Mouse (Mus musculus) WW6 (cell line): ENCODE measurements at regions not wholly inside any gene's neighbourhood (a gene's known extent, or its start where the extent isn't known, plus 50 kb on each side); places are given as distances from the start of the nearest gene placed in this dataset.

Experiments
- DNase-seq: peaks from one replicate; pipeline ENCODE4 v3.0.0-alpha.2; 2013; ENCODE audit warnings: low read depth, low spot score

DNA sequence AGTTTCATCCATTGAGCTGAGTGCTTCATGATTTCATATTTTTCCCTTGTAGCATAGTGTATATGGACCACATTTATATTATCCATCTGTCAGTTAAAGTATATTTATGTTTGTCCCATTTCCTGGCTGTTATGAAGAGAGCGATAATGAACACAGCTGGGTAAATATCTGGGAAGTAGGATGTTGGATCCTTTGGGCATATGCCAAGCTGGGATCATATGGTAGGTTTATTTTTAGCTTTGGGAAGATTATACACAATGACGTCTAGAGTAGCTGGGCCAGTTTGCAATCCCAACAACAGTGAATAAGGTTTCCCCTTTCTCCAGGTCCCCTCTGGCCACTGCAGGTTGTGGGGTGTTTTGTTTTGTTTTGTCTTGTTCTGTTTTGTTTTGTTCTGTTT lies 164.5 kb downstream of the Gm765 start:
- DNase-seq = no peak

DNA sequence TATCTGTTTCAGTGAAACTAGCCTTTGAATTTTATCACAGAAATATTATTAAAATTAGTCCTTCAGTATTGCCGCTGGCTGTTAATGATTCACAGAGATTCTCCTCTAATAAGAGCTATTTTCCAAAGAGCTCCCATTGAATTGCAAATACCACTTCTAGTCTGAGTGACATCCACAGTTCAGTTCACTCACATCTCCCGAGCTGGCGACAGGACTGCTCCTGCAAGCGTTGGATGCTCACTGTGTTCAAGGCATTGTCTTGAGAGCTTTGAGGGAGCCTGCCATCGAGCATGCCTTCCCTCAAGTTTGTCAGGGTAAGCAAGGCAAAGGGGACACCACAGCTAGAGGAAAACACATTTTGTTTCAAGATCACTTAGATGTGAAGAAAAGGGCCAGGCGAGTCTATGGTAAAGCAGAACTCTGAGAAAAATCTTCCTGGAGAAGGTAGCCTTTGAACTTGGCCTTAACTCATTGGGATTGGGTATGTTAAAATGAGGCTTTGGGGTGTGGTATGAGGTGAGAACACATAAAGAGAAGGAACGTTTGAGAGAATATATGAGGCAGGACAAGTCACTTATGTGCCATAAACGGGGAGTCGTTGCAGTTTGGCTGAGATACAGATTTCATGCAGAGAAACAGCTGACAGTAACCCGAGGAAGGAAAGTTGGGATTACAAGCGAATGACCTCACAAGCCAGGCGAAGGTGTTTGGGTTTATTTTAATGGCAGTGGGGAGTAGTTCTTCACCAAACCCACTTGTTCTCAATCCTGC lies 193.3 kb downstream of the Gm765 start:
- no peak for DNase-seq

DNA sequence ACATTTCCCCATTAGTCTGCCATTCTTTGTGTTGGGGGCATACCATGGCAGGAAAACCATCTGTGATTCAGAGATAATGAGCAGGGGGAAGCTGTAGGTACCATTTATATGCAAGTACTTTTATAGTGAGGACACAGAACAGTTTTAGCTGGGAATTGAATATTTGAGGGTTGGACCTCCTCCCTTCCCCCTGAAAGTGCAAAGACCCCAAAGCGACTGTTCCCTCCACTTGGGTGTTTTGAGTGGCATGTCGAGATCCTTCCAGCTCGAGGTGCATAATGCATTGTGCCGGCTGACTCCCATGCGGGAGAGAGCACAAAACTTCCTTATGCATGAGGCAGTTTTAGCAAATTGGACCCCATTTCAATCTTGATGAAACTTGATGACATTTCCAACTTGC lies 194.7 kb downstream of the Gm765 start:
- no peak for DNase-seq

DNA sequence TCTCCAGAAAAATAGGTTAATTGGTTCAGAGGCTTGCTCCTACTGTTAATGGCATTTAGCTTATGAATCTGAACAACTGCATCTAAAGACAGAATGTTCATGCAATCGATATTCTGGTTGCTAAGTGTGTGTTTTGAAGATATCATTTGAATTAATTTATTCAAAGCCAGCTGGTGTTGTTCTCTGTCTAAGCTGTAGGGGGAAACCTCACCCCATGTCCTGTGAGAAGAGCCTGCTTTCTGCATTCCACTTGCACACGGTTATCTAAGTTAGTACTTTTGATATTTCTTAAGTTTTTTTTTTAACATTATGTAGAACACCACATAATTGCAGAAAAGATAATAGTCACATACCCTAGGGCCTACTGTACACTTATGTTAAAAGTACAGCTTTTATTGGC lies 209.6 kb downstream of the Gm765 start:
- no peak for DNase-seq

DNA sequence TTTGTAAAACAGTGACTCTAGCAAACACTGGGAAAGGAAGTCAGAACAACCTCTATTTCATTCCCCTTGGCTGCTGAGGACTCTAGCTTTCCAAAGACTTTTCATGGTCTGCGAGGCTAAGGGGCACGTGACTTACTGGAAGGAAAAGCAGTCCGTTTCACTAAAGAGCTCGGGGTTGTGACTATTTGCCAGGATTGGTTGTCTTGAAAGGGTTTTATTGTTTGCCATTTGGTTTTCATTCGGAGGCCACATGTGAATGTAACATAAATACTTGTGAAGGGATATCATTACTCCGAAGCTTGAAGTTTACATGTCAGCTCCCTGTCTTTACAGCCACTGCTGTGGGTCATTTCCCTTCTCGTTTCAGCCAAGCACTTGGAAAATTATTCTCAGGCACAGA lies 217.1 kb downstream of the Gm765 start:
- DNase-seq = no peak

DNA sequence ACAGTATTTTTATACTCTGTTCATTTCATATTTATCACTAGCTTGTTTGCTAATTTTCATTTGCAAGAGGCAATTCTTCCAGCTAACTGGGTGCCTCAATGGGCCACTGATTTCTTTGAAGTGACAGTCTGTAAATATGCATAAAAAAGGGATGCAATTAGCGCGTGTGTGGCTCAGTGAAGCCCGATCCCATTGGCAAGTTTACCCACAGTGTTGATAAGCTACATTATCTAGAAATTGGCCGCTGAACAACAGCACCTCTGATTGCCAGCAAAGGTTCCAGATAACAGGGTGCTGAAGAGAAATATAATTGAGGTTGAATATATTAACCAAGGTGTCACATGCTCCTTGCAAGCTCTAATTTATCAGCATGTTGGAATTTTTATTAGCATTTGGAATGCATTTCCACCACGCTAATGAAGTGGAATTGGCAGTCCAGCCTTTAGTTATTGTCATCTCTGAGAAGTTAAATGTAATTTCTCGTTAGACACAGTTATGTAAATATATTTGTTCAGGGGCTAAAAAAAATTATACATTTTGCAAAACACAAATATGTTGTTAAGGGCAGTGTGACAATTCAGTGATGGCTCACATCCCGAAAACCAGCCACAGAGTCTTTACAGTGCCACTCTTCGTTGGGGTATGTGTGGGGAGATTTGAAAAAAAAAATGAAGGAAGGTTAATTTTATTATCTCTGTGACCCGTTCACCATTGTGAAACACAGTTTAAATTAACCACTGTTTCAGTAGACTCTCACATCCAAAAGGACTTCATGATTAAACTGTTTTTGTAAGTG lies 224.0 kb downstream of the Gm765 start:
- no peak for DNase-seq

DNA sequence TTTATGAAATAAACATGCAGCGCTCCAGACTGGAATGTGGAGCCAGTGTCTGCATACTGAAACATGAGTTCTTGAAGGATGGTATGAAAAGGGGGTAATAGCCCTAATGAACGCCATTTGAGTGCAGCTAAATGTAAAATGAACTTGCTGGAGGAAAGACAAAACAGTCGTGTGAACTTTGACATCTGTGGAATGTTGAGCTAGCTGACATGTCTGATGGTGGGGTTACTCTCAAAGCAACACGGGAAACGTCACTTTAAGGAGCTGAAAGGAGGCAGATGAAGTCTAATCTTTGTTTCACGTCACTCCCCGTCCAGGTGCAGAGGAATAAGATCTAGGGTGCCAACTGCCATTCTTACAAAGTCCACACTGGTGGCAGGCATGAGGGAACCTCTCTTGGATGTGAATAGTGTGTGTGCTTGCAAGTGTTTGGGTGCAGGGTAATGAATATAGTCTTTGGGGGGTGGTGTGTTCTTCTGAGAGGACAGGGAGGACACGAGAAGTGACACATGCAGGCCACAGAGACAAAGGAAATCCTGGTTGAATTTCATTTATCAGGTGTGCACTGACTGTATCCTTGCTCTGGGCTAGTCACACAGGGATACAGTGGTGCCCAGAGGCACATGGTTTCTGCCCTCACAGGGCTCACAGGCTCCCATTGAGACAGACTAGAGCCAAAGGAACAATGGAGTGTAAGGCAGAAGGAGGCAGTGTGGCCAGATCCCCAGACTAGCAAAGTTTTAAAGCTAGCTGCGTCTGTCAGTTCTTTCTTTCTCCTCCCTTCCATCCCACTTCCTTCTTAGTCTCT lies 228.0 kb downstream of the Gm765 start:
- DNase-seq = no peak

DNA sequence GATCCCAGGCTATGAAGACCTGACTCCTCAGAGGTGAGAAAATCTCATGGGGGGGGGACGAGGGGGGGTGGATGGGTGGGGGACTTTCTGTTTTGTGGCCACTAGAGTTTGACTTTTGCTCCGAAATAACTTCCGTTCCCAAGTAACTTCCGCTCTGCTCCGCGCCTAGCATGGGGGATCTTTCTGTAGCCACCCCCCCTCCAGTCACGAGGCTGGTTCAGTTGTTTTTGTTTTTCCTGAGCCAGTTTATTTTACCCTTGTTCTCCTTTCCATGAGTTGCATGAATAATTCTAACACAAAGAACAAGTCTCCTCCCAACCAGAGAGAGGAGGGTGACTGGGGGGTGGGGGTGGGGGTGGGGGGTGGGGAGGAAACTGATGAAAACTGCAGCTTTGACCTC lies 228.8 kb downstream of the Gm765 start:
- no peak for DNase-seq

DNA sequence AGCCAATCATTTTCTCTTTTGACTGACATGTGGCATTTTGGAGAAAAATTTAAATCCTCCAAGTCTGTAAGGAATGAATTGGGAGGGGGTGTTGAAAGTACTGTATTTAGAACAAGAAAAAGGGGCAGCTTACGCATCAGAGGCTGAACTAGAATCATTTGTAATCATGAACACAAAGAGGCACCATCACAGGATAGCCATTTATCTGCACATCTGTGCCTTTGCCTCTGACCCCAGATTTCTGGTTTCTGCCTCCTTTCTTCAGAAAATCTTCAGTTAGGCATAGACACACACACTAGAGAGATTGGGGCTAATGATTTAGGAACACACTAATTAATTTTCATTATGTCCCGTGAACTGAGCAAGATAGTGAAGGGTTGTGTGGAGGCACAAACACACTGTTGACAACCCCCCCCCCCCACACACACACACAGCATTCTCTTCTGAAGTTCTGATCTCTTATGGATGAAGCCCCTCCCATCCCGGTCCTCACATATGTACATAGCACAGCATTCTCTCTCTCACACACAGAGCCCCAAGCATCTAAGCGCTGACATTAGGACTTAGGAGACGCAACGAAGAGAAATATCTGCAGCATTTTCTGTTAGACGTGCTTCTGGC lies 229.9 kb downstream of the Gm765 start:
- DNase-seq = no peak

DNA sequence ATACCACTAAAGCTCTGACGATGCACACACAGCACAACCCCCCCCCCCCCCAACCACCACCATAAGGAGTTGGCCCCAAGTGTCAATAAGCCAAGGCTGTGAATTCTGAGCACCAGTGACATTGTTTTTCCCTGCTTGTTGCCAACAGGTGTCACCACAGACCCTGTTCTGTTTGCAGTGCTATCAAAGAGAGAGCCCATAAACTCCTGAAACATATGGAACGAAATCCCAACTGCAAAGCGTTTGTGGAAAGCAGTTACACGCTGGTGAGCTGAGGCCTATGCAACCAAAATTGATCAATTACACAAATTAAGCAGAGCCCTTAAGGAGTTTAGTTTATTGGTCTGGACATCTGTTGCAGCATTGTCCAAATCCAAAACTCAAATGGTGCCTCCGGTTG lies 235.4 kb downstream of the Gm765 start:
- no peak for DNase-seq

DNA sequence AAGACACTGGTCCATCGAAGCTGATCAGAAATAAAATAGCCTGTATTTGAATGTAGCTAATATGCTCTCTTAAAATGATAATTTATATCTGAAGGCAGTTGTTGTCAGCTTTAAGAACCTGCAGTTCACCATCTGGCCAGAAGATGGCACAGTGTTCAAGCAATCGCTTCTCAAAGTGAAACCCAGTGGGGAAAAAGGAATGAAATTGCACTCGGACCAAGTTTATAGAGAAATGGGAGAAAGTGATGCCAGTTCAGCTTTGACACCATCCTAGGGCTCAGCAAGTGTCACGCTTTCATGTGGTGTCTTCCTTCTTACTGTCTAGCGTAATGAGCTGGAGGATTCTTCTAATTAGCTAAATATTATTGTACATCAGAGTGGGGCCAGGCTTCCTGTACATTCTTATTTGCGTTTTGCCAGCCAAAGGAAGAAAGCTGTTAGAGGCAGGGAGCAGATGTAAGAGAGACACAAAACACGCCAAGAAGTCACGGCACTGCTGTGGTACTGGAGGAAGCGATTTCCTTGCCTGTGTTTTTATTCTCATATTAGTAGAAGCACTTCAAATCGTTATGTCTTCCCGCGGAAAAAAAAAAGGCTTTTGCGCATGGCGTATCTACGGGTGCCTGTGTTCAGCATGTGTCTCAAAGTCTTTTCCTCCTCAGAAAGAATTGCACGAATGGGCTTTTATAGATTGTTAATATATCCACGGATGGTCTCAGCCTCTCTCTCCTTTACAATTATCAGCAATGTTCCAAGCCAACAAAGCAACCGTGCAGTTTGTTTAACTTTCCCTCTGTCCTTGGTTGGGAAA lies 237.1 kb downstream of the Gm765 start:
- DNase-seq = peak; percentile 31

DNA sequence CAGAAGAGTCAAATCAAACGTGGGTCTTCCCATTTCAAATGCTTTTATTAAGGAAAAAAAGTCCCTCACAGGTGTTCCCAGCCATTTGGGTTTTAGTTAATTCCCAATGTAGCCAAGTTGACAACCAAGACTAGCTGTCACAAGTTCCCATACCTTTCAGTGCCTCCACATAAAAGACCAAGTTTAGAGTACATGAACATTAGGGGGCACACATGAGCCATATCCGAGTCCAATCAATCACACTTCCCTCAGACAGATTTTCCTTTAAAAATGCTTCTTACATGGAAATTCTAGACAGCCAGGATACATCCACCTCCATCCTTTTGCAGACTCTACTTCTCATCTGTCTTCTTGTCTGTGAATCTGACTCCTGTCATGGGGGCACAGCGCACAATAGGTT lies 238.1 kb downstream of the Gm765 start:
- no peak for DNase-seq

DNA sequence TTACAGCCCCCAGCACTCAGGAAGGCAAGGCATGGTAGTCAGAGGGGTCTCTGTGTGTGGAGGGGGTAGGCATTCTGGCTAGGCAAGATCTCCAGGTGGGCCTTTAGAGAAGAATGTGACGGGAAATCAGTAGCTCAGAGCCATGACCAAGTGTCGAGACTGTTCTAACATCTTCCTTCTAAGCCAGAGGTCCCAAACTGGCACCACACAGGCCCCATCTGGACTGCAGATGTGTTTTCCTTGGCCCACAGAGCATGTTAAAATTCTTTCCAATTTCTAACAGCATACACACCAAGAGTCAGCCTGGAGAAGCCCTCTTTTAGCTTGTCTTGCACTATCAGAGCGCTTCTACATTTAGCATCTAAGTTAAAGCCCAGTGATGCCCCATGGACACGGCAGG lies 241.5 kb downstream of the Gm765 start:
- DNase-seq = no peak

DNA sequence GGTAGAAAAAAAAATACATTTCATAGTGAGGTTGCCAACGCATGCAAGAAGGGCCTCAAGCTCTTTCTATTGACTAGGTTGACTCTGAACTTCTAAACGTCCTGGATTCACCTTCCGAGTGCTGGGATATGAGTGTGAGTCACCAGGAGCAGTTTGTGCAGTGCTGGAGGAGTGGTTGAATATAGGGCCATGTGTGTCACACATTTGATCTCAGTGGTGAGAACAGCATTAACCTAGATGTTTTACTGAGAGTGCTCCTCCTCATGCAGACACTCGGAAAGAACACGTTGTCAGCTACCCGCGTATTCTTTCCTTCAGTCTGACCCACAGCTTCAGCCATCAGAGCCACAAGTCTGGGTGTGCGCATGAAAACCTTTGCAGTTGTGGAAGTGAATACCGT lies 243.4 kb downstream of the Gm765 start:
- DNase-seq = no peak

DNA sequence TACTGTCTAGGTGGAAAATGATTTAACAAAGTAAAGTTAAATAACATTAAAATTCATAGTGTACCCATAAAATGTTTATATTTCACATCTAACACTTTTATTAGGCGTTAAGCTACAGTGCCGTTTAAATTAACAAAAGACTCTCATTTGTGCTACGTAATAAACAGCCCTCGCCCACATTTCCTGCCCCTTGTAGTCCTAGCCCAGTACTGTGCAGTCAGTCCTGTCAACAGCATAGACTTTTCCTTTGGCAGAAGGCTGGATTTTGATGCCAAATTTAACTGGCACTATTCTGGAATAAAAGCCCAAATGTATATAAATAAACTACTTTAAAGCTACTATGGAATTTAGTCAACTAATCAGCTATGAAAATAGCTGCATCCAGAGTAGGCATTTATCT lies 247.3 kb downstream of the Gm765 start:
- no peak for DNase-seq

DNA sequence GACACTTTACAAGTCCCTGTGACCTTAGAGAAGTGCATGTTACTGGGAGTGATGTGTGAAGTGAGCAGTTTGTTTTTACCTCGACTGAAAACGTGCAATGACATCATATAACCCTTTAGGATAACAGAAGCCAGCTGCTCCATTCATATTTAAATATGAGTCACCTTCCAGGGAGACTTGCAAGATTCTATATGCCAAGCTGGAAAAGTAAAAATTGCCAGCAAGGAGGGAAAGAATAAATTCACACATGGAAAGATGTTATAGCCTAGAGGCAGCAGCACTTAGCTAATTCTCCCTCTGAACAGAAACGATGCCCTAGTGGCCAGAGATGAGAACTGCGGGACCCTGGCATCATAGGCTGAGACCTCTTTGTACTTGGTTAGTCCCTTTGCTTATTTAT lies 253.4 kb downstream of the Gm765 start:
- no peak for DNase-seq

DNA sequence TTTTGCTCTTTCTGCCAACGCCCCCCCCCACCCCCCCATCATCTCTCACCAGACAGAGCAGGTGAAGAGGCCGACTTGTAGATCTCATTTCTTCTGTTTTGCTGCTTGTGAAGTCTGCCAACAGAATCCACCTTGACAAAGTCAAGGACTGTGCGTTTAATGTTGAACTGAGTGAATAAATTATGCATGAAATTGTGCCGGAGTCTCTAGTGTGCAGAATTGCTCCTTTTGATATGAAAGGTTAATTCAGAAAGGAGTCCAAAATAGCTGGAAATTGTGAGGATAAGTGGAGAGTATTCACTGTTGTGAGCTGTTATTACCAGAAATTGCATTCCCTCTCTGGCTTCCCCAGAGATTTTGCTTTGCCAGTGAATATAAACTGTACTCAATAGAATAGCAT lies 262.5 kb downstream of the Gm765 start:
- no peak for DNase-seq
